ENCODE assay signal across 8 mouse cellular contexts in the genomic region with DNA sequence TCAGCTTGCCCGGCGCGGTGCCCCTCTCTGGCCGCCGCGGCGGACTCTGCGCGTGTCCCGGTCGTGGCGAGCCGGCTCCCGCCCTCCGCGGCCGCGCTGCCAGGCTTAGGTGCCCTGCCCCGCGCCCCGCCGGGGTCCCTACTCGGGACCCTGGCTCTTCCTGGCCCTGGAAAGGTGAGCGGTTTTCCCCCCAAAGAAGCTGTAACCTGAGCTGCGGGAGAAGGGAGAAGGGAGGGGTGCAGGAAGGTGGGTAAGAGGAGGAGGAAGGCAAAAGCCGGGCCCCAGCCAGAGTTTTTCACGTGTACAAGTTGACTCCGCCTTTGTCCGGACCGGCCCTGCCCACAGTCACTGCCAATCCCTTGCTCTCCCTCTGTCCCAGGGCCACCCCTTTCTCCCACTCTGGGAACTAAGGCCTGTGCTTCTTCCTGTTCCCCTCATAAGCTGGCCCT. TPM values are rescaled to one million over a fixed set of nuclear protein-coding genes. Genes with fewer than 3 reads are reported as not detected.
DNase-seq lines count a peak whose midpoint lies in the region; ATAC-seq and TF ChIP-seq lines count a peak whose summit lies in the region.

Gene Cdk18 (minus strand): TSS at position 269 of the 449 bp plus-strand sequence.

- ATAC-seq in limb, embryonic 15.5 days (ENCODE audit: insufficient number of reproducible peaks, low FRiP score, low TSS enrichment, low read depth), result peak; percentile 42; the same call in 1 of the 2 replicates
- no peak for ATAC-seq in midbrain, embryonic 14.5 days (ENCODE audit: low FRiP score, low TSS enrichment)
- no peak for ATAC-seq in monocyte, adult 5-6 weeks (replicated peaks; ENCODE audit: insufficient number of reproducible peaks, low FRiP score, low TSS enrichment, poor library complexity, severe bottlenecking)

- TF ChIP-seq EP300 in heart, adult 2 months (IDR thresholded peaks at IDR 0.05; ENCODE audit: insufficient read depth, low read depth, low read length), result no peak

- H3K9ac ChIP-seq in heart, adult 2 months (ENCODE audit: low read depth, low read length), result peak within 1 kb of the TSS; percentile 83
- peak within 1 kb of the TSS; percentile 50 for H3K9ac ChIP-seq in limb, embryonic 15.5 days
- H3K9ac ChIP-seq in midbrain, embryonic 14.5 days (replicated peaks; ENCODE audit: low read length), result peak within 1 kb of the TSS; percentile 59

- no peaks in the 10 kb centered on the region for H3K27me3 ChIP-seq in heart, adult 2 months (ENCODE audit: control insufficient read depth, insufficient read depth, low read length)
- no peaks in the 10 kb centered on the region for H3K27me3 ChIP-seq in kidney, adult 2 months (replicated peaks; ENCODE audit: control insufficient read depth, insufficient read depth, low read length)
- peaks cover 10% of the 10 kb centered on the region; the same call in 1 of the 2 replicates for H3K27me3 ChIP-seq in limb, embryonic 15.5 days
- peaks cover 21% of the 10 kb centered on the region for H3K27me3 ChIP-seq in midbrain, embryonic 14.5 days (ENCODE audit: control insufficient read depth, insufficient read depth, low read length)

- intact Hi-C loops in heart, adult 2 months (cut with DNase I), result no loop called here

- under 1% methylated on average over 30 of the region's 30 CpGs for WGBS in heart, adult 2 months
- under 1% methylated on average over 30 of the region's 30 CpGs for WGBS in kidney, adult 2 months
- 0% methylated on average over 30 of the region's 30 CpGs for WGBS in limb, embryonic 15.5 days
- whole genome bisulfite sequencing in midbrain, embryonic 14.5 days, result under 1% methylated on average over 30 of the region's 30 CpGs

- no peaks in the 10 kb centered on the region for H3K9me3 ChIP-seq in limb, embryonic 15.5 days
- H3K9me3 ChIP-seq in midbrain, embryonic 14.5 days (ENCODE audit: control insufficient read depth, low read length), result no peaks in the 10 kb centered on the region

- peak; percentile 61 for TF ChIP-seq POLR2A in heart, adult 2 months (IDR thresholded peaks at IDR 0.05; ENCODE audit: insufficient read depth, low read depth, low read length)
- TF ChIP-seq POLR2A in kidney, adult 2 months (IDR thresholded peaks at IDR 0.05; ENCODE audit: low read depth, low read length), result peak; percentile 40

- peak within 1 kb of the TSS; percentile 96 for H3K4me2 ChIP-seq in limb, embryonic 15.5 days
- peak within 1 kb of the TSS; percentile 97 for H3K4me2 ChIP-seq in midbrain, embryonic 14.5 days (ENCODE audit: low read length)

- H3K36me3 ChIP-seq in heart, adult 2 months (ENCODE audit: control insufficient read depth, insufficient read depth, low read length), result no peaks in the 10 kb centered on the region
- H3K36me3 ChIP-seq in kidney, adult 2 months (ENCODE audit: control insufficient read depth, insufficient read depth, low read length), result no peaks in the 10 kb centered on the region
- no peaks in the 10 kb centered on the region for H3K36me3 ChIP-seq in limb, embryonic 15.5 days
- no peaks in the 10 kb centered on the region for H3K36me3 ChIP-seq in midbrain, embryonic 14.5 days (ENCODE audit: control insufficient read depth, insufficient read depth, low read length)

- no peaks in the 10 kb centered on the region for H3K4me1 ChIP-seq in heart, adult 2 months (ENCODE audit: control insufficient read depth, insufficient read depth, low read length)
- H3K4me1 ChIP-seq in kidney, adult 2 months (ENCODE audit: control insufficient read depth, insufficient read depth, low read length), result peaks cover 20% of the 10 kb centered on the region; the same call in 1 of the 2 replicates
- H3K4me1 ChIP-seq in limb, embryonic 15.5 days, result peaks cover 20% of the 10 kb centered on the region
- peaks cover 25% of the 10 kb centered on the region for H3K4me1 ChIP-seq in midbrain, embryonic 14.5 days (ENCODE audit: control insufficient read depth, insufficient read depth, low read length)

- peak; percentile 22 to 30 for DNase-seq in spleen, postnatal 36 days (ENCODE audit: low spot score in 2 of 2)
- DNase-seq in spleen, postnatal 4 days (ENCODE audit: low spot score in 2 of 2), result no peak
- peak; percentile 77 for DNase-seq in embryo, embryonic 10 days (ENCODE audit: low spot score)
- DNase-seq in heart, adult 2 months, result peak; percentile 76 to 83
- DNase-seq in kidney, adult 2 months, result peak; percentile 95
- peak; percentile 56 for DNase-seq in midbrain, embryonic 14.5 days

- peak within 1 kb of the TSS; percentile 76 for H3K27ac ChIP-seq in heart, adult 2 months
- H3K27ac ChIP-seq in kidney, adult 2 months (ENCODE audit: insufficient read depth, low read depth, low read length), result peak within 1 kb of the TSS; percentile 72
- no peak within 1 kb of the TSS for H3K27ac ChIP-seq in limb, embryonic 15.5 days
- no peak within 1 kb of the TSS for H3K27ac ChIP-seq in midbrain, embryonic 14.5 days (replicated peaks; ENCODE audit: low read depth, low read length)

- peak within 1 kb of the TSS; percentile 69 for H3K4me3 ChIP-seq in heart, adult 2 months
- H3K4me3 ChIP-seq in kidney, adult 2 months (ENCODE audit: insufficient read depth, low read depth, low read length), result peak within 1 kb of the TSS; percentile 67
- H3K4me3 ChIP-seq in limb, embryonic 15.5 days, result peak within 1 kb of the TSS; percentile 60
- H3K4me3 ChIP-seq in midbrain, embryonic 14.5 days (replicated peaks; ENCODE audit: low read depth, low read length), result peak within 1 kb of the TSS; percentile 46

- no peak for TF ChIP-seq CTCF in heart, adult 2 months (IDR thresholded peaks at IDR 0.05)
- TF ChIP-seq CTCF in kidney, adult 2 months (conservative IDR thresholded peaks at IDR 0.05; ENCODE audit: insufficient read depth, insufficient read length, low read depth, low read length), result no peak

- H3K79me2 ChIP-seq in heart, adult 2 months (replicated peaks; ENCODE audit: control insufficient read depth, insufficient read depth, low read length), result no peaks in the 10 kb centered on the region

RNA-seq across cellular contexts. Expression of gene Cdk18, which starts in this region (rescaled TPM):
- total RNA-seq in heart, adult 2 months (2021), result 10 to 100 TPM; 14.0 to 15.8 TPM
- 20.9 and 25.1 TPM in 2 replicates for polyA plus RNA-seq in heart, adult 2 months (2012; rRNA removed)
- 69.3 and 73.8 TPM in 2 replicates for polyA plus RNA-seq in kidney, adult 2 months (2012; rRNA removed)
- polyA plus RNA-seq in limb, embryonic 15.5 days (2015; fragmentation: Nextera tagmentation; extraction: Ambion mirVana), result 1.4 and 2.7 TPM in 2 replicates
- 0.63 and 1.1 TPM in 2 replicates for polyA plus RNA-seq in midbrain, embryonic 14.5 days (2014; fragmentation: Nextera tagmentation; extraction: Ambion mirVana)
- 0.43 to 2.9 TPM in 2 of 3 replicates, not detected in the other for total RNA-seq in monocyte, adult 5-6 weeks (2017)

Comparison
In these comparisons a context has a peak if more than half of its experiments do, and no peak if none do; other contexts are left out.
1. DNase-seq: peak in spleen, postnatal 36 days (2 of 2), embryo, embryonic 10 days (single experiment), heart, adult 2 months (2 of 2), kidney, adult 2 months (single experiment) and midbrain, embryonic 14.5 days (single experiment); none in spleen, postnatal 4 days (0 of 2).
2. H3K27ac ChIP-seq: peak in heart, adult 2 months (single experiment) and kidney, adult 2 months (single experiment); none in limb, embryonic 15.5 days (single experiment) and midbrain, embryonic 14.5 days (single experiment).
3. Peak in every context shown above with its lines, with median percentiles within 50 percentile points of each other: H3K4me3 ChIP-seq and H3K9ac ChIP-seq.